8 mouse cellular contexts compared by ENCODE assay signal in the genomic region with DNA sequence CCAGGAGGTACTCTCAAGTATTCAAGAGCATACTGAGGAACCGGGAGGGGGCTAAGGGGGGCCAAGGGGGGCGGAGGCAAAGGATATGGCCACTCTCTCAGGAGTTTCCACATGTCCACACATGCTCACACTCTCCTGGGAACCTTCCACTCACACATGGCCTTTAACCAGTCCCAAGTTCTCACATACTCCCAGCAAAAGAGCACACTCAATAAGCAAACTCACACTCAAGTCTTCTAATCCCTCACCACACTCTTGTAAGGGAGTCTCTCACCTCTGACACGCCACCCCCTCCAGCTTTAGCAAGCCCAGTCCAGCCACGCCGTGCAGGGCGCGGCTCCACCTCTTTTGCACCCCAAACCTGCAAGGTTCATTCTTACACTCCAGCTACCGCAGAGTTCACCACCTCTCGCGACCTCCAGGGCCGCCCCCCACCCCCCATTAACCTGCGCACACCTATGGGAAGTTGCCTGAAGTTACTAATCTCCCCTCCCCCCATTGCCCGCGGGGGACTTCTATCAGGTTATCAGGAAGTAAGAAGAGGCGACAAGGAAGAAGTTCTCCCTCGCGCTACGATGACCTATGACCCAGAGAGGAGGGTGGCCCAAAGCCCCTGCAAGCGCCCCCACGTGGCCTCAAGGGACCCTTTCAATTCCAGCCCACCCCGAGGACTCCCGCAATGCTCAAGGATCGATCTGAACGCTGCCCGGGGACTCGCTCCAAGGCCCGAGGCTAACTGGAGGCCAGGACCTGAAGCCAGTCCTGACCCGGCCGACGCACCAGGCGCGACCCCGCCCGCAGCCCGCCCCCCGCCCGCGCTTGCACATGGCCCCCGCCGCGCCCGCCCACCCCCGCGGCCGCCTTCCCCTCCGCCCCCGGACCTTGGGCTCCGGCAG. TPM values are rescaled to one million over a fixed set of nuclear protein-coding genes. Genes with fewer than 3 reads are reported as not detected.
DNase-seq lines count a peak whose midpoint lies in the region; ATAC-seq and TF ChIP-seq lines count a peak whose summit lies in the region.

No protein-coding gene starts in this region.

- under 1% methylated on average over 33 of the region's 48 CpGs for WGBS in neural tube, embryonic 11.5 days
- 2% methylated on average over 48 of the region's 48 CpGs for WGBS in intestine, embryonic 15.5 days
- 1% methylated on average over 48 of the region's 48 CpGs for WGBS in lung, embryonic 14.5 days
- under 1% methylated on average over 48 of the region's 48 CpGs for WGBS in small intestine, adult 2 months

- TF ChIP-seq POLR2A in small intestine, adult 2 months (IDR thresholded peaks at IDR 0.05; ENCODE audit: low read depth, low read length) = no peak

- H3K9ac ChIP-seq in neural tube, embryonic 11.5 days (ENCODE audit: low read length) = peak overlapping the region; percentile 85
- peak overlapping the region; percentile 90 for H3K9ac ChIP-seq in intestine, embryonic 15.5 days
- H3K9ac ChIP-seq in lung, embryonic 14.5 days = peak overlapping the region; percentile 70

- H3K4me3 ChIP-seq in neural tube, embryonic 11.5 days (ENCODE audit: low read depth, low read length) = peak overlapping the region; percentile 75
- H3K4me3 ChIP-seq in intestine, embryonic 15.5 days (replicated peaks) = peak overlapping the region; percentile 87
- peak overlapping the region; percentile 66 for H3K4me3 ChIP-seq in lung, embryonic 14.5 days (ENCODE audit: low read depth, low read length)
- peak overlapping the region; percentile 84 for H3K4me3 ChIP-seq in small intestine, adult 2 months (ENCODE audit: low read depth, low read length)

- ATAC-seq in neural tube, embryonic 11.5 days (ENCODE audit: insufficient read depth, low FRiP score, low TSS enrichment) = peak; percentile 48
- ATAC-seq in intestine, embryonic 15.5 days = peak; percentile 3; the same call in 1 of the 2 replicates
- ATAC-seq in lung, embryonic 14.5 days (ENCODE audit: insufficient read depth) = no peak; the same call in 1 of the 2 replicates

- H3K27me3 ChIP-seq in neural tube, embryonic 11.5 days (ENCODE audit: control insufficient read depth, insufficient read depth, low read length) = peaks cover 36% of the 10 kb centered on the region
- peaks cover 24% of the 10 kb centered on the region for H3K27me3 ChIP-seq in intestine, embryonic 15.5 days (replicated peaks)
- peaks cover 33% of the 10 kb centered on the region for H3K27me3 ChIP-seq in lung, embryonic 14.5 days (ENCODE audit: insufficient read depth, low read length)
- peaks cover 15% of the 10 kb centered on the region for H3K27me3 ChIP-seq in small intestine, adult 2 months (ENCODE audit: control insufficient read depth, insufficient read depth, low read length)

- no peaks in the 10 kb centered on the region for H3K9me3 ChIP-seq in neural tube, embryonic 11.5 days (ENCODE audit: control insufficient read depth, low read length)
- H3K9me3 ChIP-seq in intestine, embryonic 15.5 days = no peaks in the 10 kb centered on the region
- H3K9me3 ChIP-seq in lung, embryonic 14.5 days (ENCODE audit: low read depth, low read length) = no peaks in the 10 kb centered on the region

- TF ChIP-seq CTCF in lung, embryonic 14.5 days (IDR thresholded peaks at IDR 0.05; ENCODE audit: low read depth) = peak; percentile 21
- no peak for TF ChIP-seq CTCF in small intestine, adult 2 months (IDR thresholded peaks at IDR 0.05; ENCODE audit: extremely low read depth, insufficient read length, insufficient replicate concordance, low read depth, low read length)

- H3K4me1 ChIP-seq in neural tube, embryonic 11.5 days (ENCODE audit: control insufficient read depth, insufficient read depth, low read length) = peaks cover 16% of the 10 kb centered on the region
- peaks cover 29% of the 10 kb centered on the region for H3K4me1 ChIP-seq in intestine, embryonic 15.5 days (replicated peaks)
- no peaks in the 10 kb centered on the region for H3K4me1 ChIP-seq in lung, embryonic 14.5 days (ENCODE audit: insufficient read depth)
- H3K4me1 ChIP-seq in small intestine, adult 2 months (ENCODE audit: control insufficient read depth, insufficient read depth, insufficient read length, low read length) = peaks cover 25% of the 10 kb centered on the region

- H3K36me3 ChIP-seq in neural tube, embryonic 11.5 days (ENCODE audit: control insufficient read depth, insufficient read depth, low read length) = no peaks in the 10 kb centered on the region
- no peaks in the 10 kb centered on the region for H3K36me3 ChIP-seq in intestine, embryonic 15.5 days
- H3K36me3 ChIP-seq in lung, embryonic 14.5 days (ENCODE audit: insufficient read depth) = 0 out of 2 replicates have a peak, but pooled peaks cover 2% of the 10 kb centered on the region
- H3K36me3 ChIP-seq in small intestine, adult 2 months (ENCODE audit: control insufficient read depth, insufficient read depth, low read length) = peaks cover 19% of the 10 kb centered on the region

- peak overlapping the region; percentile 86 for H3K27ac ChIP-seq in neural tube, embryonic 11.5 days (ENCODE audit: low read depth, low read length)
- H3K27ac ChIP-seq in intestine, embryonic 15.5 days = peak overlapping the region; percentile 95
- H3K27ac ChIP-seq in lung, embryonic 14.5 days (ENCODE audit: low read depth) = peak overlapping the region; percentile 76
- H3K27ac ChIP-seq in small intestine, adult 2 months (ENCODE audit: insufficient read depth, low read depth, low read length) = peak overlapping the region; percentile 94

- H3K4me2 ChIP-seq in neural tube, embryonic 11.5 days (ENCODE audit: low read depth) = peak overlapping the region; percentile 86
- peak overlapping the region; percentile 73 for H3K4me2 ChIP-seq in intestine, embryonic 15.5 days (replicated peaks)
- H3K4me2 ChIP-seq in lung, embryonic 14.5 days = peak overlapping the region; percentile 80

- DNase-seq in neural tube, embryonic 11.5 days (ENCODE audit: low spot score) = peak; percentile 54
- no peak for DNase-seq in neural tube, embryonic 10.5 days (ENCODE audit: extremely low spot score, low spot score)
- peak; percentile 54 for DNase-seq in brain, adult 2 months (ENCODE audit: low read depth, low spot score)
- DNase-seq in gastrocnemius, adult 18-20 months (ENCODE audit: low spot score) = peak; percentile 52
- peak; percentile 66 for DNase-seq in lung, embryonic 14.5 days
- no peak for DNase-seq in ovary, postnatal 14 days (ENCODE audit: low spot score)

RNA-seq across cellular contexts. Expression of a gene that starts 0.6 kb away (rescaled TPM):
- polyA plus RNA-seq in neural tube, embryonic 11.5 days (2014; fragmentation: Nextera tagmentation; extraction: Ambion mirVana) = 4.1 and 4.3 TPM in 2 replicates
- 10 to 100 TPM; 76.5 to 93.1 TPM for total RNA-seq in gastrocnemius, adult 18-20 months (2021)
- 32.2 and 37.6 TPM in 2 replicates for polyA plus RNA-seq in intestine, embryonic 15.5 days (2015; fragmentation: Nextera tagmentation; extraction: Ambion mirVana)
- polyA plus RNA-seq in lung, embryonic 14.5 days (2014; fragmentation: Nextera tagmentation; extraction: Ambion mirVana) = 3.1 and 4.2 TPM in 2 replicates
- polyA plus RNA-seq in small intestine, adult 2 months (2012; rRNA removed) = 168 and 346 TPM in 2 replicates

RNA-seq across cellular contexts. Expression of a gene that starts 4.2 kb away (rescaled TPM):
- polyA plus RNA-seq in neural tube, embryonic 11.5 days (2014; fragmentation: Nextera tagmentation; extraction: Ambion mirVana) = 0.77 TPM in 1 of 2 replicates, not detected in the other
- total RNA-seq in gastrocnemius, adult 18-20 months (2021) = not detected
- 1.1 and 1.6 TPM in 2 replicates for polyA plus RNA-seq in intestine, embryonic 15.5 days (2015; fragmentation: Nextera tagmentation; extraction: Ambion mirVana)
- polyA plus RNA-seq in lung, embryonic 14.5 days (2014; fragmentation: Nextera tagmentation; extraction: Ambion mirVana) = 2.2 and 2.3 TPM in 2 replicates
- not detected in 2 replicates for polyA plus RNA-seq in small intestine, adult 2 months (2012; rRNA removed)

RNA-seq across cellular contexts. Expression of a gene that starts 11.1 kb away (rescaled TPM):
- polyA plus RNA-seq in neural tube, embryonic 11.5 days (2014; fragmentation: Nextera tagmentation; extraction: Ambion mirVana) = 110 and 120 TPM in 2 replicates
- 100 to 1,000 TPM; 219 to 239 TPM for total RNA-seq in gastrocnemius, adult 18-20 months (2021)
- 184 and 205 TPM in 2 replicates for polyA plus RNA-seq in intestine, embryonic 15.5 days (2015; fragmentation: Nextera tagmentation; extraction: Ambion mirVana)
- 151 and 153 TPM in 2 replicates for polyA plus RNA-seq in lung, embryonic 14.5 days (2014; fragmentation: Nextera tagmentation; extraction: Ambion mirVana)
- polyA plus RNA-seq in small intestine, adult 2 months (2012; rRNA removed) = 94.6 and 180 TPM in 2 replicates

RNA-seq across cellular contexts. Expression of a gene that starts 11.5 kb away (rescaled TPM):
- polyA plus RNA-seq in neural tube, embryonic 11.5 days (2014; fragmentation: Nextera tagmentation; extraction: Ambion mirVana) = 125 and 131 TPM in 2 replicates
- 10 to 100 TPM; 43.9 to 44.7 TPM for total RNA-seq in gastrocnemius, adult 18-20 months (2021)
- 124 TPM in 2 replicates for polyA plus RNA-seq in intestine, embryonic 15.5 days (2015; fragmentation: Nextera tagmentation; extraction: Ambion mirVana)
- polyA plus RNA-seq in lung, embryonic 14.5 days (2014; fragmentation: Nextera tagmentation; extraction: Ambion mirVana) = 151 and 155 TPM in 2 replicates
- polyA plus RNA-seq in small intestine, adult 2 months (2012; rRNA removed) = 29.0 and 52.3 TPM in 2 replicates

RNA-seq across cellular contexts. Expression of a gene that starts 13.3 kb away (rescaled TPM):
- polyA plus RNA-seq in neural tube, embryonic 11.5 days (2014; fragmentation: Nextera tagmentation; extraction: Ambion mirVana) = 0.13 and 0.28 TPM in 2 replicates
- total RNA-seq in gastrocnemius, adult 18-20 months (2021) = not detected
- 0.29 and 0.40 TPM in 2 replicates for polyA plus RNA-seq in intestine, embryonic 15.5 days (2015; fragmentation: Nextera tagmentation; extraction: Ambion mirVana)
- polyA plus RNA-seq in lung, embryonic 14.5 days (2014; fragmentation: Nextera tagmentation; extraction: Ambion mirVana) = 0.17 and 0.38 TPM in 2 replicates
- not detected in 2 replicates for polyA plus RNA-seq in small intestine, adult 2 months (2012; rRNA removed)

Comparison
In these comparisons a context has a peak if more than half of its experiments do, and no peak if none do; other contexts are left out.
1. DNase-seq: peak in neural tube, embryonic 11.5 days (single experiment), brain, adult 2 months (single experiment), gastrocnemius, adult 18-20 months (single experiment) and lung, embryonic 14.5 days (single experiment); none in neural tube, embryonic 10.5 days (single experiment) and ovary, postnatal 14 days (single experiment).
2. Peak in every context shown above with its lines, with median percentiles within 50 percentile points of each other: H3K27ac ChIP-seq, H3K4me2 ChIP-seq, H3K4me3 ChIP-seq and H3K9ac ChIP-seq.